Mouse (Mus musculus) limb, embryonic 12.5 days (tissue): ENCODE measurements at regions not wholly inside any gene's neighbourhood (a gene's known extent, or its start where the extent isn't known, plus 50 kb on each side); places are given as distances from the start of the nearest gene placed in this dataset.

Experiments used
- ATAC-seq: fragments of 200-750 bp; cut with Nextera tagmentation; 2 replicates; pipeline ENCODE4 v1.8.0; 2017; ENCODE audit warnings: low read depth, moderate TSS enrichment; ENCODE audit not compliant: insufficient number of reproducible peaks, insufficient read depth, low FRiP score, low TSS enrichment
- H3K27ac ChIP-seq: fragments of 300-500 bp; sonication (generic); 2 replicates; pipeline ENCODE4 v1.5.1; 2016; ENCODE audit warnings: mild to moderate bottlenecking, moderate library complexity
- H3K27me3 ChIP-seq: fragments of 300-500 bp; sonication (generic); 2 replicates; pipeline ENCODE4 v1.6.1; 2016; ENCODE audit warnings: mild to moderate bottlenecking, moderate library complexity
- H3K36me3 ChIP-seq: fragments of 300-500 bp; sonication (generic); 2 replicates; pipeline ENCODE4 v1.6.1; 2016; ENCODE audit warnings: mild to moderate bottlenecking, moderate library complexity
- H3K4me1 ChIP-seq: fragments of 300-500 bp; sonication (generic); replicated peaks from 2 replicates; pipeline ENCODE4 v1.6.1; 2016
- H3K4me2 ChIP-seq: fragments of 300-500 bp; sonication (generic); 2 replicates; pipeline ENCODE4 v1.6.1; 2016; ENCODE audit warnings: mild to moderate bottlenecking, moderate library complexity
- H3K4me3 ChIP-seq: fragments of 300-500 bp; sonication (generic); replicated peaks from 2 replicates; pipeline ENCODE4 v1.5.1; 2016; ENCODE audit warnings: mild to moderate bottlenecking
- H3K9ac ChIP-seq: fragments of 300-500 bp; sonication (generic); replicated peaks from 2 replicates; pipeline ENCODE4 v1.6.1; 2016; ENCODE audit warnings: mild to moderate bottlenecking, moderate library complexity
- H3K9me3 ChIP-seq: fragments of 300-500 bp; sonication (generic); 2 replicates; pipeline ENCODE4 v1.6.1; 2016; ENCODE audit warnings: mild to moderate bottlenecking, moderate library complexity
- WGBS: fragments of 180-500 bp; shearing (Covaris S2); methylation state at CpG from one replicate; pipeline ENCODE4 v1.1.7; 2016; 5-methylcytosine and 5-hydroxymethylcytosine counted together

- Histone ChIP-seq H3K9me3 (no peaks in the 10 kb centered on the region), H3K36me3 (no peaks in the 10 kb centered on the region), H3K4me2 (no peak overlapping the region), H3K4me1 (no peaks in the 10 kb centered on the region), H3K27me3 (no peaks in the 10 kb centered on the region), H3K27ac (no peak overlapping the region), H3K4me3 (no peak overlapping the region), H3K9ac (no peak overlapping the region)
- ATAC-seq: no peak
- WGBS: 64% methylated on average over 3 of the region's 3 CpGs
These were observed 117.7 kb upstream of the Dlx6 start for GRCm38 (mm10) chr6:6745394-6745793.

GRCm38 (mm10) chr6:6779157-6779556 is 84.0 kb upstream of the Dlx6 start:
- no peak overlapping the region for H3K27ac ChIP-seq
- 79% methylated on average over 1 of the region's 1 CpGs for WGBS
- no peak for ATAC-seq
- no peak overlapping the region for H3K9ac ChIP-seq
- no peaks in the 10 kb centered on the region for H3K9me3 ChIP-seq
- H3K4me3 ChIP-seq: no peak overlapping the region
- no peak overlapping the region for H3K4me2 ChIP-seq
- no peaks in the 10 kb centered on the region for H3K36me3 ChIP-seq
- H3K4me1 ChIP-seq: peaks cover 8% of the 10 kb centered on the region; the same call in 1 of the 2 replicates
- H3K27me3 ChIP-seq: no peaks in the 10 kb centered on the region

DNA sequence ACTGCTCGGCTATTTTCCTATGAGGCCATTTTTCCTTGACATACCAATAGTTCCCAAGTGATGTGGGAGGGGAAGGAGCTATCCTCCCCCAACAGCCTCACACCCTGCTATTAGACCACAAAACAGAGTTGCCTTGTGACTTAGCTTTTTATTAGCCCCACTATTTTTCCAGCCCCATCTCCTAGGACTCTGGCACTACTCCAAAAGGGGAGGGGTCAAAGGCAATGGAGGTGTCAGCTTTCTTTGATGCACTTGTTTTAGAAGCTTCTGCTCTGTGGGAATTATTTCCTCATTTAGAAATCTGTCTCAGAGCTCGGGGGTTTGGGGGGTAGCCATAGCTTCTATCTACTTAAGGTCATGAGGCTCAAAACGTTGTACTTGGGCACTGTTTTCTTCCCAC is 81.6 kb upstream of the Dlx6 start:
- 0 out of 2 replicates have a peak, but pooled peaks have one; percentile 37 for ATAC-seq
- Histone ChIP-seq H3K4me1 (peaks cover 8% of the 10 kb centered on the region; the same call in 1 of the 2 replicates), H3K9ac (no peak overlapping the region), H3K27ac (no peak overlapping the region), H3K4me3 (no peak overlapping the region), H3K9me3 (no peaks in the 10 kb centered on the region), H3K27me3 (no peaks in the 10 kb centered on the region), H3K4me2 (no peak overlapping the region), H3K36me3 (no peaks in the 10 kb centered on the region)
- WGBS: 40% methylated on average over 3 of the region's 3 CpGs

GRCm38 (mm10) chr6:6785939-6786490 is 77.1 kb upstream of the Dlx6 start:
- Histone ChIP-seq H3K4me3 (no peak overlapping the region), H3K27ac (no peak overlapping the region), H3K4me1 (peaks cover 7% of the 10 kb centered on the region; the same call in 1 of the 2 replicates), H3K36me3 (no peaks in the 10 kb centered on the region), H3K9ac (no peak overlapping the region), H3K9me3 (no peaks in the 10 kb centered on the region), H3K27me3 (no peaks in the 10 kb centered on the region), H3K4me2 (no peak overlapping the region)
- 10% methylated on average over 1 of the region's 1 CpGs for WGBS
- peak; percentile 78 for ATAC-seq

GRCm38 (mm10) chr6:6787490-6787889 is 75.6 kb upstream of the Dlx6 start:
- no peak for ATAC-seq
- Histone ChIP-seq H3K27ac (no peak overlapping the region), H3K27me3 (no peaks in the 10 kb centered on the region), H3K4me2 (no peak overlapping the region), H3K9ac (no peak overlapping the region), H3K4me1 (no peaks in the 10 kb centered on the region), H3K4me3 (no peak overlapping the region), H3K36me3 (no peaks in the 10 kb centered on the region), H3K9me3 (no peaks in the 10 kb centered on the region)
- 57% methylated on average over 4 of the region's 4 CpGs for WGBS

- Histone ChIP-seq H3K4me2 (no peak overlapping the region), H3K27me3 (no peaks in the 10 kb centered on the region), H3K36me3 (no peaks in the 10 kb centered on the region), H3K9ac (no peak overlapping the region), H3K4me1 (peaks cover 7% of the 10 kb centered on the region; the same call in 1 of the 2 replicates), H3K9me3 (no peaks in the 10 kb centered on the region), H3K27ac (no peak overlapping the region), H3K4me3 (no peak overlapping the region)
- WGBS: 49% methylated on average over 6 of the region's 6 CpGs
- ATAC-seq: no peak
These were observed 68.7 kb upstream of the Dlx6 start for GRCm38 (mm10) chr6:6794320-6795018.

- Histone ChIP-seq H3K36me3 (no peaks in the 10 kb centered on the region), H3K9ac (no peak overlapping the region), H3K27ac (no peak overlapping the region), H3K4me2 (no peak overlapping the region), H3K9me3 (no peaks in the 10 kb centered on the region), H3K4me1 (peaks cover 8% of the 10 kb centered on the region; the same call in 1 of the 2 replicates), H3K4me3 (no peak overlapping the region), H3K27me3 (no peaks in the 10 kb centered on the region)
- ATAC-seq: no peak
- WGBS: 89% methylated on average over 2 of the region's 2 CpGs
These were observed 62.8 kb upstream of the Dlx6 start for GRCm38 (mm10) chr6:6800377-6800776.

DNA sequence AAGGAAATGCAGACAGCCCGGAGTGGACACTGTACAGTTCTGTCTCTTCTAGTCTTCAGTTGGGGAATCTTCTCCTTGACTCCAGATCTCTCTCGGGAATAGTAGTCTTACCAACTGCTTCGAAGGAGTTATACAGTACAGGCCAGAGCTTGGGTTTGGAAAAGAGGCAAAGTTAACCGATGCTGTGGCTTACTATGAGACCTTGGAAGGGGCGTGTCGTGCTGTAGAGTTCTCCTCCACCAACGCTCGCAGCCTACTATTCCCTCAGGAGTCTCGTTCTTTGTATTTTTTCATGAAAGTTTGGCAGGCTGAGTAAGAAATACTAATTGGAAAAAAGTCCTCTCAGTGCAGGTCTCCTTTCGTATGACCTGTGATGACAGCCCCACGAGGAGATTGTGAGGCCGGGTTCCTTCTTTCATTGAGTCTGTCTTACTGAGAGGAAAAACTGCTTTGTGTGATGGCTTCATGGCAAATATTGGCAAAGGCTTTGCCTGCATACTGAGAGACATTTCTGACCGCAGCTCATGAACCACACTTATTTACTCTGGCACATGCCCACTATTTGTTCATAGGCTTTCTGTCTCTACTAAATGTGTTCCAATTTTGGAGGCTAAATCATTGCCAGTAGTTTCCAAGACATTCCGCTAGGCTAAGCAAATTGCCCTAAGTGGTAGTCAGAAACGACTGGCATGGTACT is 61.4 kb upstream of the Dlx6 start:
- no peak overlapping the region for H3K9ac ChIP-seq
- no peaks in the 10 kb centered on the region for H3K27me3 ChIP-seq
- H3K4me2 ChIP-seq: no peak overlapping the region
- H3K9me3 ChIP-seq: no peaks in the 10 kb centered on the region
- H3K27ac ChIP-seq: no peak overlapping the region
- ATAC-seq: no peak; the same call in 1 of the 2 replicates
- peaks cover 8% of the 10 kb centered on the region; the same call in 1 of the 2 replicates for H3K4me1 ChIP-seq
- no peak overlapping the region for H3K4me3 ChIP-seq
- WGBS: 86% methylated on average over 15 of the region's 15 CpGs
- no peaks in the 10 kb centered on the region for H3K36me3 ChIP-seq
